Mouse (Mus musculus) layer of hippocampus, postnatal 14 days (tissue): ENCODE data around the gene Dhcr24. TPM values are rescaled to one million over a fixed set of nuclear protein-coding genes. Genes with fewer than 3 reads are reported as not detected.

ENCODE experiments used
- DNase-seq, 2 experiments: peaks; one replicate each; pipeline ENCODE4 v3.0.0; 2021 to 2022; ENCODE audit warnings: low spot score in 2 of 2, mixed read lengths in 1 of 2
- long read RNA-seq, 2 experiments: library from polyadenylated mRNA; stranded (forward); transcript quantifications; one replicate each; pipeline ENCODE4 v2.0.0; 2021
- total RNA-seq, 2 experiments: library from RNA; stranded (reverse); gene quantifications; 2 replicates each; pipeline ENCODE4 v1.2.3; 2021

Dhcr24 gene
- 100 to 1,000 TPM in 1 of 2 experiments, 10 to 100 TPM in 1; 93.8 to 106 TPM for total RNA-seq
- long read RNA-seq, experiment 1, full-length matches to known transcripts = 49 of 66 reads
- long read RNA-seq, experiment 1, partial matches to known transcripts = 16 of 66 reads
- long read RNA-seq, experiment 1, other reads (novel, unspliced or antisense) = 1 of 66 reads
- long read RNA-seq, experiment 2, full-length matches to known transcripts = 42 of 75 reads
- long read RNA-seq, experiment 2, partial matches to known transcripts = 5 of 75 reads
- long read RNA-seq, experiment 2, other reads (novel, unspliced or antisense) = 28 of 75 reads

GRCm38 (mm10) chr4:106560846-106561781 lies at the start of gene Dhcr24:
Gene Dhcr24, plus strand, starts transcription at chr4:106561038.
- DNase-seq = peak; percentile 94 to 97

GRCm38 (mm10) chr4:106514606-106515005 lies 46.2 kb upstream of the Dhcr24 start:
- no peak for DNase-seq

- no peak for DNase-seq
Observed at GRCm38 (mm10) chr4:106522547-106522946, 38.3 kb upstream of the Dhcr24 start.

- no peak for DNase-seq
Observed at GRCm38 (mm10) chr4:106524131-106524530, 36.7 kb upstream of the Dhcr24 start.

- no peak for DNase-seq
Observed at GRCm38 (mm10) chr4:106525001-106525400, 35.8 kb upstream of the Dhcr24 start.

GRCm38 (mm10) chr4:106527856-106528547 lies 32.8 kb upstream of the Dhcr24 start:
- DNase-seq = peak; percentile 27 to 34

GRCm38 (mm10) chr4:106529375-106530112 lies 31.3 kb upstream of the Dhcr24 start:
- DNase-seq = peak; percentile 93 to 94

- DNase-seq = no peak
Observed at GRCm38 (mm10) chr4:106530113-106530482, 30.7 kb upstream of the Dhcr24 start.

- DNase-seq = no peak
Observed at GRCm38 (mm10) chr4:106533421-106534080, 27.3 kb upstream of the Dhcr24 start.

- DNase-seq = no peak
Observed at GRCm38 (mm10) chr4:106534256-106534655, 26.6 kb upstream of the Dhcr24 start.

- DNase-seq = no peak
Observed at GRCm38 (mm10) chr4:106539756-106540155, 21.1 kb upstream of the Dhcr24 start.

- no peak for DNase-seq
Observed at GRCm38 (mm10) chr4:106541491-106541890, 19.3 kb upstream of the Dhcr24 start.

GRCm38 (mm10) chr4:106542211-106542610 lies 18.6 kb upstream of the Dhcr24 start:
- DNase-seq = no peak

GRCm38 (mm10) chr4:106545817-106546373 lies 14.9 kb upstream of the Dhcr24 start:
- DNase-seq = no peak

GRCm38 (mm10) chr4:106546896-106547295 lies 13.9 kb upstream of the Dhcr24 start:
- DNase-seq = no peak

GRCm38 (mm10) chr4:106548113-106548512 lies 12.7 kb upstream of the Dhcr24 start:
- DNase-seq = no peak

GRCm38 (mm10) chr4:106550516-106551166 lies 10.2 kb upstream of the Dhcr24 start:
- DNase-seq = no peak

GRCm38 (mm10) chr4:106557262-106557661 lies 3.6 kb upstream of the Dhcr24 start:
- DNase-seq = no peak

- DNase-seq = no peak
Observed at GRCm38 (mm10) chr4:106557978-106558377, 2.9 kb upstream of the Dhcr24 start.
